In genomic region chr19:48546133-48546448, GRCm38 (mm10) we compare ENCODE assay signal across 15 mouse cellular contexts.
DNase-seq lines count a peak whose midpoint lies in the region; ATAC-seq lines count a peak whose summit lies in the region.
"Had no signal": no experiment of that assay in that cellular context is flagged by ENCODE, and none has a peak within 500 bp of the region (broad histone marks: within the 10 kb centered on the region; RNA-seq: fewer than 3 reads in every experiment).

No protein-coding gene starts in this region.

- ATAC-seq in forebrain, embryonic 15.5 days (replicated peaks): peak; percentile 57; the same call in 1 of the 2 replicates
- ATAC-seq: midbrain, embryonic 13.5 days had no signal

- 61% methylated on average over 2 of the region's 2 CpGs for WGBS in forebrain, embryonic 15.5 days
- WGBS in forebrain, embryonic 10.5 days: 94% methylated on average over 2 of the region's 2 CpGs
- WGBS in hindbrain, embryonic 10.5 days: 91% methylated on average over 2 of the region's 2 CpGs

- H3K27ac ChIP-seq in forebrain, embryonic 15.5 days (replicated peaks): peak overlapping the region; percentile 59
- no peak overlapping the region for H3K27ac ChIP-seq in forebrain, embryonic 10.5 days
- no peak overlapping the region for H3K27ac ChIP-seq in hindbrain, embryonic 10.5 days
- H3K27ac ChIP-seq: kidney, embryonic 15.5 days; limb, embryonic 10.5 days; liver, embryonic 13.5 days; midbrain, embryonic 13.5 days had no signal

- peaks cover 20% of the 10 kb centered on the region for H3K4me1 ChIP-seq in forebrain, embryonic 15.5 days
- H3K4me1 ChIP-seq in forebrain, embryonic 10.5 days: peaks cover 10% of the 10 kb centered on the region
- peaks cover 7% of the 10 kb centered on the region; the same call in 1 of the 2 replicates for H3K4me1 ChIP-seq in hindbrain, embryonic 10.5 days (replicated peaks)
- H3K4me1 ChIP-seq: kidney, embryonic 15.5 days; limb, embryonic 10.5 days; liver, embryonic 13.5 days had no signal

- H3K9me3 ChIP-seq in forebrain, embryonic 15.5 days: no peaks in the 10 kb centered on the region
- H3K9me3 ChIP-seq in forebrain, embryonic 10.5 days: peaks cover 3% of the 10 kb centered on the region; the same call in 1 of the 2 replicates
- 0 out of 2 replicates have a peak, but pooled peaks cover 9% of the 10 kb centered on the region for H3K9me3 ChIP-seq in hindbrain, embryonic 10.5 days
- H3K9me3 ChIP-seq: kidney, embryonic 15.5 days; limb, embryonic 10.5 days; liver, embryonic 13.5 days; midbrain, embryonic 13.5 days had no signal

- H3K36me3 ChIP-seq in forebrain, embryonic 15.5 days: no peaks in the 10 kb centered on the region
- H3K36me3 ChIP-seq in forebrain, embryonic 10.5 days (replicated peaks): no peaks in the 10 kb centered on the region
- no peaks in the 10 kb centered on the region for H3K36me3 ChIP-seq in hindbrain, embryonic 10.5 days
- H3K36me3 ChIP-seq: kidney, embryonic 15.5 days; limb, embryonic 10.5 days; liver, embryonic 13.5 days; midbrain, embryonic 13.5 days had no signal

- no peak overlapping the region for H3K9ac ChIP-seq in forebrain, embryonic 15.5 days (replicated peaks)
- H3K9ac ChIP-seq: kidney, embryonic 15.5 days; liver, embryonic 13.5 days; midbrain, embryonic 13.5 days had no signal

- H3K27me3 ChIP-seq in forebrain, embryonic 15.5 days: no peaks in the 10 kb centered on the region
- H3K27me3 ChIP-seq in forebrain, embryonic 10.5 days (ENCODE audit: poor library complexity, severe bottlenecking): no peaks in the 10 kb centered on the region
- no peaks in the 10 kb centered on the region for H3K27me3 ChIP-seq in hindbrain, embryonic 10.5 days (ENCODE audit: insufficient read depth, poor library complexity, severe bottlenecking)
- H3K27me3 ChIP-seq: kidney, embryonic 15.5 days; liver, embryonic 13.5 days; midbrain, embryonic 13.5 days had no signal

- DNase-seq in forebrain, embryonic 10.5 days (ENCODE audit: extremely low spot score, low spot score): no peak
- peak; percentile 12 to 19 for DNase-seq in frontal cortex, postnatal 14 days (ENCODE audit: low spot score in 2 of 2)
- DNase-seq in left cerebral cortex, adult 11 months (ENCODE audit: low spot score): peak; percentile 37
- peak; percentile 69 to 75 for DNase-seq in right cerebral cortex, adult 2 months (ENCODE audit: low spot score in 2 of 2)
- DNase-seq in hindbrain, embryonic 10.5 days (ENCODE audit: low spot score): no peak
- DNase-seq in adrenal gland, postnatal 4 days (ENCODE audit: low spot score in 2 of 2): no peak
- no peak for DNase-seq in gastrocnemius, postnatal 10 days
- DNase-seq: adrenal gland, adult 8-10 months; heart, postnatal 10 days; liver, embryonic 13.5 days; thymus, adult 2 months had no signal

- no peak overlapping the region for H3K4me2 ChIP-seq in forebrain, embryonic 15.5 days (replicated peaks)
- H3K4me2 ChIP-seq: kidney, embryonic 15.5 days; liver, embryonic 13.5 days; midbrain, embryonic 13.5 days had no signal

- H3K4me3 ChIP-seq in forebrain, embryonic 15.5 days: no peak overlapping the region
- no peak overlapping the region for H3K4me3 ChIP-seq in forebrain, embryonic 10.5 days
- H3K4me3 ChIP-seq in hindbrain, embryonic 10.5 days: no peak overlapping the region
- H3K4me3 ChIP-seq: kidney, embryonic 15.5 days; limb, embryonic 10.5 days; liver, embryonic 13.5 days; midbrain, embryonic 13.5 days had no signal

Comparison
In these comparisons a context has a peak if more than half of its experiments do, and no peak if none do; other contexts are left out.
1. DNase-seq: peak in frontal cortex, postnatal 14 days (2 of 2), left cerebral cortex, adult 11 months (single experiment) and right cerebral cortex, adult 2 months (2 of 2); none in forebrain, embryonic 10.5 days (single experiment), hindbrain, embryonic 10.5 days (single experiment), adrenal gland, postnatal 4 days (0 of 2) and gastrocnemius, postnatal 10 days (single experiment).